Mouse (Mus musculus) olfactory bulb, adult 2 months (tissue): ENCODE data around the gene Fez2. TPM values are rescaled to one million over a fixed set of nuclear protein-coding genes. Genes with fewer than 3 reads are reported as not detected.

Experiments used
- H3K27ac ChIP-seq: fragments of 200-500 bp; 2 replicates; pipeline ENCODE4 v1.5.1; 2012; ENCODE audit warnings: low read depth, low read length; ENCODE audit not compliant: insufficient read depth
- H3K4me1 ChIP-seq: fragments of 200-500 bp; 2 replicates; pipeline ENCODE4 v1.6.1; 2012; ENCODE audit warnings: low read length; ENCODE audit not compliant: control insufficient read depth, insufficient read depth
- H3K4me3 ChIP-seq: fragments of 200-500 bp; 2 replicates; pipeline ENCODE4 v1.5.1; 2012; ENCODE audit warnings: mild to moderate bottlenecking, low read depth, low read length, moderate library complexity; ENCODE audit not compliant: insufficient read depth
- CTCF ChIP-seq: fragments of 200-500 bp; IDR thresholded peaks from 2 replicates; pipeline ENCODE4 v1.5.1; 2012; ENCODE audit warnings: low read depth, mild to moderate bottlenecking, low read length, moderate library complexity; ENCODE audit not compliant: insufficient read depth
- POLR2A ChIP-seq: fragments of 200-500 bp; IDR thresholded peaks from 2 replicates; pipeline ENCODE4 v1.6.1; 2012; ENCODE audit warnings: mild to moderate bottlenecking, low read depth, low read length, moderate library complexity; ENCODE audit not compliant: insufficient read depth
- WGBS: fragments of 180-500 bp; shearing (Covaris S2); methylation state at CpG from one replicate; pipeline ENCODE4 v1.1.7; 2018; 5-methylcytosine and 5-hydroxymethylcytosine counted together
- polyA plus RNA-seq: library from polyadenylated mRNA; stranded (reverse); fragments of >200 nt; gene quantifications from 2 replicates; pipeline ENCODE4 v1.2.4, GENCODE M21; 2012; ENCODE audit warnings: low replicate concordance; ENCODE audit not compliant: missing spikeins, insufficient read depth, insufficient read length

The Fez2 gene
- polyA plus RNA-seq: not detected in 2 replicates

DNA sequence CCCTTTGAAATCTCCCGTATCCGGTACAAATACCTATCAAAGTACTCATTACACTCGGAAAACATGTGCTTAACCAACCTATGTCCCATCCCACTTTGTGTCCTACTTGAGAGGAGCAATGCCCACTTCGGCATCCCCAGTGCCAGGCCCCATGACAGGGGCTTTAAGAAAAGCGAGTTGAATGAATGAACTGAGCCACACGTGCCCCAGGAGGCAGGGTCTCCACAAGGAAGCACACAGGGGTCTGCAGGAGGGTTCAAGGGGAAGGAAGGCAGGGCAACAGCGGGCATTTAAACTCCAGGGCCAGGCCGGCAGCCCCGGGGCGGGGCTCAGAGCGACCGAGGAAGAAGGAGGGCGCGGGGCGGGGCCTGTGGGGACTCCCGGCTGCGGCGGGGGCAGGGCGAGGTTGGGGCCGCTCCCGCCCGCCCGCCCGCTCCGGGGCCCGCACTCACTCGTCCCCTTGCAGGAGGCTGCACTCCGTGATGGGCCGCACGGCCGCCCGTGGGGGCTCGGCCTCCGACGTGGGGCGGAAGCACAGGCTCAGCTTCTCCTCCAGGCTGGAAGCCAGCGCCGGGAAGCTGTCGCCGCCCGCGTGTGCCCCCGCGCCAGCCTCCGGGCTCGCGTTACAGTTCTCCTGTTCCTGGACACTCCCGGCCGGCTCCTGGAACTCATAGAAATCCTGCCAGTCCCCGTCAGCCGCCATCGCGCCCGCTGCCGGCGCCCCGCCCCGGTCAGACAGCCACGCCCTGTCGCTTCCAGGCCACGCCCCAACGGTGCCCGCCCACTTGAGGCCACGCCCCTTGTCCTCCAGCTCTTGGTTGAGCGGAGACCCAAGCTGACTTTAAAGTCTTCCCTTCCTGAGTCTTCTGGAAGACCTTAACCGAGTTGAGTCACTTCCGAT is at the start of gene Fez2:
Gene Fez2, minus strand, starts transcription at position 772 of the 901 bp plus-strand sequence.
- TF ChIP-seq POLR2A (no peak), CTCF (no peak)
- Histone ChIP-seq H3K27ac (no peak within 1 kb of the TSS), H3K4me3 (peak within 1 kb of the TSS; percentile 65), H3K4me1 (peaks cover 2% of the 10 kb centered on the region; the same call in 1 of the 2 replicates)
- WGBS: under 1% methylated on average over 62 of the region's 67 CpGs

DNA sequence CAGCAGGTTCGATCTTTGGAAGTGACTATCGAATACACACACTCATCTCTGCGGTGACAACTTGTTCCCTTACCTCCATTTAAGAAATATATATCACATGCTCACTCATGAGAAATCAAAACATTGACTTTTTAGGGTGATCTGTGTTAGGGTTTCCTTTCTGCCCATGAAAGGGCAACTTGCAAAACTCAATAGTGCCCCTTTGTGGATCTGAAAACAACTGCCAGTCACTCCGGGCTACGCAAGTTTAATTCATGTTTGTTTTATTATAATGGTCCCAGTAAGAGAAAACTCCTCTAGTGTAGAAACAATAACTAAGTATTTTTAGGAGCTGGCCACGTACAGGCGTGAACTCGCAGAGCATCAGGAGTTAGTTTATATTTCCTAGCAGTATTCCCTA is 47.5 kb upstream of the Fez2 start:
- TF ChIP-seq POLR2A (no peak), CTCF (no peak)
- Histone ChIP-seq H3K4me3 (no peak overlapping the region), H3K27ac (no peak overlapping the region), H3K4me1 (no peaks in the 10 kb centered on the region)
- whole genome bisulfite sequencing: 78% methylated on average over 8 of the region's 8 CpGs

- WGBS: 92% methylated on average over 3 of the region's 3 CpGs
- Histone ChIP-seq H3K4me1 (no peaks in the 10 kb centered on the region), H3K27ac (no peak overlapping the region), H3K4me3 (no peak overlapping the region)
- TF ChIP-seq CTCF (no peak), POLR2A (no peak)
Observed at GRCm38 (mm10) chr17:78465071-78465470, 47.1 kb upstream of the Fez2 start.

DNA sequence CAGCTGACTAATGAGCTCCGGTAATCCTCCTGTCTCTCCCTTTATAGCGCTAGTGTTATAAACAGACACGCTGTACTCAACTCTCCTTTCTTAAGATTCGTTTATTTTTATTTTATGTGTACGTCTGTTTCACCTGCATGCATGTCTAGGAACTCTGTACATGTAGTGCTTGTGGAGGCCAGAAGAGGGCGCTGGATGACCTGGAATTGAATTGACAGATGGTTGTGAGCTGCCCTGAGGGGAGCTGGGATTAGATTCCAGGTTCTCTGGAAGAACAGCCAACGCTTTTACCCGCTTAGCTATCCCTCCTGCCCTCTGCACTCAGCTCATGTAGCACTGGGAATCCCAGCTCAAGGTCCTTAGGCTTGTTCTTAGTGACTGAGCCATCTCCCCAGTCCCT is 42.2 kb upstream of the Fez2 start:
- TF ChIP-seq CTCF (no peak), POLR2A (no peak)
- Histone ChIP-seq H3K27ac (no peak overlapping the region), H3K4me3 (no peak overlapping the region), H3K4me1 (no peaks in the 10 kb centered on the region)
- WGBS: 85% methylated on average over 8 of the region's 8 CpGs

DNA sequence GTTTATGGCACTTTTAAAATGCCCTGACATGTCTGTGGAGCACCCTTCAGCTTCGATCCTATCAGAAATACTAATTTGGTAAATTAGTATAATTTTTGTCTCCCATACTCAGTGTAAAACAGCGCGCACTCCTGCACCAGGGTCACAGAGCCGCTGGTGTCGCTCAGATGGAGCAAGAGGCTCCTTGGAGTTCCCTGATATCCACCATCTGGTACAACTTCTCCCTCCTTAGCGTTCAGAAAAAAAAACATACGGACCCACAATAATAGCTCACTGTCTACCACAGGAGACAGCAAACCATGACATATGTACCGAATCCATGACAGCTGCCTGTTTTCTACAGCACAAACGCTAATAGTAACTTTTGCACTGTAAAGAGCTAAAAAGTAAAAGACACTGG is 37.6 kb upstream of the Fez2 start:
- WGBS: 79% methylated on average over 9 of the region's 9 CpGs
- Histone ChIP-seq H3K4me1 (peaks cover 3% of the 10 kb centered on the region; the same call in 1 of the 2 replicates), H3K27ac (no peak overlapping the region), H3K4me3 (no peak overlapping the region)
- TF ChIP-seq POLR2A: no peak
- no peak for TF ChIP-seq CTCF

DNA sequence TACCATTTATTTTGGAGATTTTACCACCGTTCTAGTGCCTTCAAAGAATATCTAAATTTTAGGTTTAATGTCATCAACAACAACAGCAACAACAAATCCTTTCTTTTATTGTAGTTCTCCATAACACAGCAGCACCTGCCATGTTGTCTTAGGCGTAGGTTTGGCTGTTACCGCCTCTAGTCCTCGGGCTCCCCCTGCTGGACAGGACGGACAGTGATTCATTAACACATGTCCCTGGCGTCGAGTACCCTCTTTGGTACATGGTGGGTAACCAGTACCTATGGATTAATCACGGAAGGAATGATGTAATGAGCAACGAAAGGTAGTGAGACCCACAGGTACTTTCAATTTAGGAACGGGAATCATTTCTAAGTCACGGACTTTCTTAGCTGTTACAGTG is 37.2 kb upstream of the Fez2 start:
- WGBS: 44% methylated on average over 11 of the region's 11 CpGs
- no peak for TF ChIP-seq POLR2A
- TF ChIP-seq CTCF: peak; percentile 55; the same call in 1 of the 2 replicates

GRCm38 (mm10) chr17:78454189-78454977 is 36.4 kb upstream of the Fez2 start:
- TF ChIP-seq CTCF (no peak), POLR2A (no peak)
- 35% methylated on average over 21 of the region's 21 CpGs for WGBS
- no peak overlapping the region for H3K27ac ChIP-seq
- H3K4me1 ChIP-seq: peaks cover 3% of the 10 kb centered on the region; the same call in 1 of the 2 replicates
- H3K4me3 ChIP-seq: peak overlapping the region; percentile 2; the same call in 1 of the 2 replicates

More for the DNA sequence above, 37.2 kb upstream of the Fez2 start:
- Histone ChIP-seq H3K27ac (no peak overlapping the region), H3K4me1 (peaks cover 3% of the 10 kb centered on the region; the same call in 1 of the 2 replicates), H3K4me3 (no peak overlapping the region)

GRCm38 (mm10) chr17:78453529-78453928 is 35.6 kb upstream of the Fez2 start:
- H3K4me3 ChIP-seq: no peak overlapping the region
- no peak for TF ChIP-seq CTCF
- no peak for TF ChIP-seq POLR2A
- H3K27ac ChIP-seq: no peak overlapping the region
- WGBS: 81% methylated on average over 5 of the region's 5 CpGs
- H3K4me1 ChIP-seq: peaks cover 3% of the 10 kb centered on the region; the same call in 1 of the 2 replicates
